Mouse (Mus musculus) heart, adult 2 months (tissue): ENCODE results near the gene Dlg4. TPM values are rescaled to one million over a fixed set of nuclear protein-coding genes. Genes with fewer than 3 reads are reported as not detected.
A peak's percentile ranks its signal among the peaks of the same experiment; 100 is the strongest.

Source experiments
- DNase-seq, 2 experiments: peaks; one replicate each; pipeline ENCODE4 v3.0.0; 2021
- H3K27ac ChIP-seq: fragments of 200-600 bp; 2 replicates; pipeline ENCODE4 v1.8.1; 2022
- H3K27me3 ChIP-seq: fragments of 200-500 bp; 2 replicates; pipeline ENCODE4 v1.6.1; 2012; ENCODE audit warnings: mild to moderate bottlenecking, low read length, inconsistent platforms, mixed read lengths; ENCODE audit not compliant: control insufficient read depth, insufficient read depth
- H3K36me3 ChIP-seq: fragments of 200-500 bp; 2 replicates; pipeline ENCODE4 v1.6.1; 2012; ENCODE audit warnings: low read length, inconsistent platforms; ENCODE audit not compliant: control insufficient read depth, insufficient read depth
- H3K4me1 ChIP-seq: fragments of 200-500 bp; 2 replicates; pipeline ENCODE4 v1.6.1; 2011; ENCODE audit warnings: low read length; ENCODE audit not compliant: control insufficient read depth, insufficient read depth
- H3K4me3 ChIP-seq: fragments of 200-600 bp; 2 replicates; pipeline ENCODE4 v1.8.1; 2022
- H3K79me2 ChIP-seq: fragments of 200-500 bp; replicated peaks from 2 replicates; pipeline ENCODE4 v1.6.1; 2012; ENCODE audit warnings: mild to moderate bottlenecking, inconsistent platforms, low read length, moderate library complexity, mixed read lengths; ENCODE audit not compliant: control insufficient read depth, insufficient read depth
- H3K9ac ChIP-seq: fragments of 200-500 bp; 2 replicates; pipeline ENCODE4 v1.6.1; 2012; ENCODE audit warnings: low read depth, mild to moderate bottlenecking, control low read depth, inconsistent platforms, low read length, mixed read lengths
- CTCF ChIP-seq: fragments of 200-600 bp; IDR thresholded peaks from 2 replicates; pipeline ENCODE4 v1.8.1; 2022; ENCODE audit warnings: antibody characterized with exemption, mild to moderate bottlenecking, moderate library complexity
- EP300 ChIP-seq: fragments of 200-500 bp; IDR thresholded peaks from 2 replicates; pipeline ENCODE4 v1.6.1; 2011; ENCODE audit warnings: low read depth, low read length, control low read depth; ENCODE audit not compliant: insufficient read depth
- POLR2A ChIP-seq: fragments of 200-500 bp; IDR thresholded peaks from 2 replicates; pipeline ENCODE4 v1.6.1; 2011; ENCODE audit warnings: mild to moderate bottlenecking, low read depth, low read length, control low read depth; ENCODE audit not compliant: insufficient read depth
- WGBS: fragments of 180-500 bp; shearing (Covaris S2); methylation state at CpG from one replicate; pipeline ENCODE4 v1.1.7; 2018; 5-methylcytosine and 5-hydroxymethylcytosine counted together
- intact Hi-C: fragments of 180-260 bp; cut with DNase I; formaldehyde crosslinking; loops from one replicate; pipeline ENCODE4 v1.15.1; 2025
- polyA plus RNA-seq: library from polyadenylated mRNA; depleted of rRNA; stranded (reverse); fragments of >200 nt; gene quantifications from 2 replicates; pipeline ENCODE4 v1.2.3, GENCODE M21; 2012
- total RNA-seq, 2 experiments: library from RNA; stranded (reverse); gene quantifications; 2 replicates each; pipeline ENCODE4 v1.2.3; 2021

The Dlg4 gene
- total and polyA plus RNA-seq, 3 experiments: 5.2 to 6.9 (median 5.7) TPM

- Histone ChIP-seq H3K36me3 (no peaks in the 10 kb centered on the region), H3K27ac (no peak overlapping the region), H3K9ac (no peak overlapping the region), H3K79me2 (no peaks in the 10 kb centered on the region), H3K4me3 (no peak overlapping the region), H3K27me3 (no peaks in the 10 kb centered on the region), H3K4me1 (no peaks in the 10 kb centered on the region)
- no peak for TF ChIP-seq CTCF
- 70% methylated on average over 7 of the region's 7 CpGs for WGBS
- intact Hi-C loops: loop anchor here (10.0 kb wide), 1 partner anchor 262 kb away; no protein-coding TSS in a partner anchor
- DNase-seq: no peak
Measured at GRCm38 (mm10) chr11:70053156-70053555, 36.4 kb downstream of the Dlg4 start.

GRCm38 (mm10) chr11:70053898-70054570, 37.3 kb downstream of the Dlg4 start, which contains the start of gene Asgr1:
Asgr1 (plus strand) TSS chr11:70054085.
- Histone ChIP-seq H3K79me2 (no peaks in the 10 kb centered on the region), H3K4me1 (no peaks in the 10 kb centered on the region), H3K9ac (no peak within 1 kb of the TSS), H3K4me3 (no peak within 1 kb of the TSS), H3K27ac (no peak within 1 kb of the TSS), H3K27me3 (no peaks in the 10 kb centered on the region), H3K36me3 (no peaks in the 10 kb centered on the region)
- intact Hi-C loops: loop anchor here (2.0 to 10.0 kb wide), 2 partner anchors 159 to 261 kb away; partner anchors contain the start of gene Slc16a11
- no peak for DNase-seq
- 90% methylated on average over 10 of the region's 10 CpGs for WGBS
- TF ChIP-seq POLR2A: no peak
- no peak for TF ChIP-seq EP300

DNA sequence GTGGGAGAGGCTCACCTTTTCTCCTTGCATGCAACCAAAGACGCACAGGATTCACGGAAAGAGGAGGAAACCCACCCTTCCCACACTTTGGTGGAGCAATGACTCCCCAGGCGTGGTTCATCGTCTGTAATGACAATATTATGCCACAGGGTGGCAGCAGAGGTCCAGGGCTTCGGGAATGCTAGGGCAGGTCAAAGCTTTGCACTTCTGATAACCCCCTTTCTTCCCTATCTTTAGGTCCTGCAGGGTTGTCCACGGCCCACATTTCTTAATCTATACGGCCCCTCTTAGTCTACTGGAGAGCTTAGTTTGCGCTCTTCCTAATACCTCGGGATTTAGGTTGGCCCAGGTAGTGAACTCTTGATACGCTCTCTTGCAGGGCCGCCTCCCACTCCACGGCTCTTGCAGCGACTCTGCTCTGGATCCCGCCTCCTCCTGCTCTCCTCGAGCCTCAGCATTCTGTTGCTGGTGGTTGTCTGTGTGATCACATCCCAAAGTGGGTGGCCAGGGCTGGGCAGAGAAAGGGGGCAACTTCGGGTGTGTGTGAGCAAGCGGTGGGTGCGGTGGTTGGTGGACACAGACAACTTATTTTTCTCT, 39.0 kb downstream of the Dlg4 start:
- TF ChIP-seq POLR2A (no peak), CTCF (peak; percentile 97), EP300 (peak; percentile 74; the same call in 1 of the 2 replicates)
- Histone ChIP-seq H3K27ac (no peak overlapping the region), H3K9ac (no peak overlapping the region), H3K36me3 (no peaks in the 10 kb centered on the region), H3K79me2 (no peaks in the 10 kb centered on the region), H3K4me1 (no peaks in the 10 kb centered on the region), H3K27me3 (no peaks in the 10 kb centered on the region), H3K4me3 (no peak overlapping the region)
- intact Hi-C loops: loop anchor here (2.0 to 10.0 kb wide), 2 partner anchors 157 to 259 kb away; partner anchors contain the start of gene Slc16a11
- 22% methylated on average over 18 of the region's 18 CpGs for WGBS
- DNase-seq: peak; percentile 57 to 80

GRCm38 (mm10) chr11:70057805-70058204, 41.1 kb downstream of the Dlg4 start:
- no peak overlapping the region for H3K9ac ChIP-seq
- no peak for DNase-seq
- H3K36me3 ChIP-seq: no peaks in the 10 kb centered on the region
- H3K27ac ChIP-seq: no peak overlapping the region
- TF ChIP-seq POLR2A (no peak), CTCF (no peak), EP300 (no peak)
- H3K4me3 ChIP-seq: no peak overlapping the region
- no peaks in the 10 kb centered on the region for H3K27me3 ChIP-seq
- H3K79me2 ChIP-seq: no peaks in the 10 kb centered on the region
- 82% methylated on average over 9 of the region's 9 CpGs for WGBS
- intact Hi-C loops: loop anchor here (10.0 kb wide), 1 partner anchor 257 kb away; no protein-coding TSS in a partner anchor
- no peaks in the 10 kb centered on the region for H3K4me1 ChIP-seq

DNA sequence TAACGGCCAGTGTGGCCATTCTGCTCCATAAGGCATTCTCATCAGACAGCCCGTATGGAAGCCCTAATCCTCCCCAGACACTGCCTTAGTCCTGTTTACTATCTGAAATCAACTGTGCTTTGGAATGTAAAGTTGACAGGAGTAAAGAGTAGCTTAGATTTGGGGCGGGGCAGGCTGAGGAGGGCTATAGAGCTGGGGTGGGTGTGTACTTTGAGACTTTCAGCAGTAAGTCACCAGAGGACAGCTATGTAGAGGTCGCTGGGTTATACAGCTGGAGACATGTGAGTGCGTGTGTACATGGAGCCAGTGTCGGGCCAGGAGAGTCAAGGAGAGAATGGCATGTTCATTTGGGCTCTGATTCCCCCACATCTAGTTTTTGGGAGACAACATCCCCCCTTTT, 43.2 kb downstream of the Dlg4 start:
- H3K9ac ChIP-seq: no peak overlapping the region
- H3K27ac ChIP-seq: no peak overlapping the region
- intact Hi-C loops: loop anchor here (10.0 kb wide), 1 partner anchor 255 kb away; no protein-coding TSS in a partner anchor
- no peaks in the 10 kb centered on the region for H3K36me3 ChIP-seq
- no peaks in the 10 kb centered on the region for H3K4me1 ChIP-seq
- WGBS: 51% methylated on average over 6 of the region's 6 CpGs
- no peaks in the 10 kb centered on the region for H3K27me3 ChIP-seq
- TF ChIP-seq EP300 (no peak), POLR2A (no peak), CTCF (no peak)
- no peaks in the 10 kb centered on the region for H3K79me2 ChIP-seq
- no peak for DNase-seq
- H3K4me3 ChIP-seq: no peak overlapping the region

- Histone ChIP-seq H3K4me3 (no peak overlapping the region), H3K36me3 (no peaks in the 10 kb centered on the region), H3K79me2 (no peaks in the 10 kb centered on the region), H3K4me1 (no peaks in the 10 kb centered on the region), H3K27me3 (no peaks in the 10 kb centered on the region), H3K9ac (no peak overlapping the region), H3K27ac (no peak overlapping the region)
- WGBS: 70% methylated on average over 3 of the region's 3 CpGs
- no peak for DNase-seq
- intact Hi-C loops: no loop called here
- 0 out of 2 replicates have a peak, but pooled peaks have one; percentile 8 for TF ChIP-seq CTCF
- no peak for TF ChIP-seq POLR2A
Measured at GRCm38 (mm10) chr11:70063053-70063452, 46.3 kb downstream of the Dlg4 start.
